Mouse (Mus musculus): ENCODE measurements around the gene Smchd1.

DNA sequence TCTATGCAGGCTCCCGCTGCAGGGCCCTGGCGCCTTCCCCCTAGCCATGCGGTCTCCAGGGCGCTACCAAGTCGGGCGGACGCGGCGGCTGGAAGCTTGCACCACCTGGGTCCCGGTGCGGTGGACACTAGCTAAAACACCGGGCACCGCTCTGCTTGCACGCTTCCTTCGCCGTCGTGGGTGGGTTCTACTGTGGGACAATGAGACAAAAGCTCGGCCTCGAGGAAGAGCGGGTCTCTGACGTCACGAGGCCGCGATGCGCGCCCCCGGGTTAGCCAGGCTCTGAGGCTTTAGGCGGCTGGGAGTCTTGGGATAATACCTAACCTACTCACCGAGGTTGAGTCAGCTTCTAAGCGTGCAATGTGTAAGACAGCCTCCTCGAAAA, 554 bp upstream of the Smchd1 start:
- TF ChIP-seq CTCF (IDR thresholded peaks at IDR 0.05; ENCODE audit: low read depth) (no peak), EP300 (optimal IDR thresholded peaks at IDR 0.05) (no peak)

All from stomach, postnatal 0 days (tissue).